Mouse (Mus musculus) CH12.LX (cell line): ENCODE measurements around the gene Sfxn5.

Experiments used
- CHD2 ChIP-seq: IDR thresholded peaks from 2 replicates; pipeline ENCODE4 v1.6.1; 2011; ENCODE audit warnings: low read length, improper control_type of control experiment
- CTCF ChIP-seq, 2 experiments: IDR thresholded peaks in 1 of 2; conservative IDR thresholded peaks in 1 of 2; 2 replicates each; pipeline ENCODE4 v1.5.1; 2011 to 2012; ENCODE audit warnings: low read depth in 2 of 2, low read length in 2 of 2, improper control_type of control experiment in 1 of 2, inconsistent platforms in 1 of 2, mild to moderate bottlenecking in 1 of 2, moderate library complexity in 1 of 2
- EP300 ChIP-seq: IDR thresholded peaks from 2 replicates; pipeline ENCODE4 v1.6.1; 2011; ENCODE audit warnings: low read length, improper control_type of control experiment
- HCFC1 ChIP-seq: IDR thresholded peaks from 2 replicates; pipeline ENCODE4 v1.6.1; 2012; ENCODE audit warnings: low read depth, mild to moderate bottlenecking, inconsistent platforms, low read length, improper control_type of control experiment
- MAFK ChIP-seq: IDR thresholded peaks from 2 replicates; pipeline ENCODE4 v1.6.1; 2011; ENCODE audit warnings: low read length, improper control_type of control experiment; ENCODE audit not compliant: insufficient replicate concordance
- MEF2A ChIP-seq: IDR thresholded peaks from 2 replicates; pipeline ENCODE4 v1.6.1; 2014; ENCODE audit warnings: low read depth, mild to moderate bottlenecking, inconsistent platforms, low read length, improper control_type of control experiment, borderline replicate concordance
- POLR2A ChIP-seq: IDR thresholded peaks from 2 replicates; pipeline ENCODE4 v1.6.1; 2011; ENCODE audit warnings: low read depth, mild to moderate bottlenecking, improper control_type of control experiment, low read length
- TBP ChIP-seq: conservative IDR thresholded peaks from 2 replicates; pipeline ENCODE4 v1.6.1; 2011; ENCODE audit warnings: low read depth, low read length, improper control_type of control experiment
- USF2 ChIP-seq: conservative IDR thresholded peaks from 2 replicates; pipeline ENCODE4 v1.6.1; 2011; ENCODE audit warnings: low read depth, low read length, improper control_type of control experiment
- ZC3H11A ChIP-seq: IDR thresholded peaks from 2 replicates; pipeline ENCODE4 v1.6.1; 2012; ENCODE audit warnings: low read depth, mild to moderate bottlenecking, inconsistent platforms, low read length, improper control_type of control experiment
- ZKSCAN1 ChIP-seq: IDR thresholded peaks from 2 replicates; pipeline ENCODE4 v1.6.1; 2012; ENCODE audit warnings: low read depth, inconsistent platforms, low read length, improper control_type of control experiment, borderline replicate concordance

GRCm38 (mm10) chr6:85325109-85325508 is 8.1 kb downstream of the Sfxn5 start:
- no peak for TF ChIP-seq ZC3H11A
- TF ChIP-seq CHD2: no peak
- TF ChIP-seq CTCF (conservative IDR thresholded peaks at IDR 0.05 in 1 of 2, IDR thresholded peaks at IDR 0.05 in 1 of 2; ENCODE audit: low read depth in 2 of 2, low read length in 2 of 2): no peak
- TF ChIP-seq TBP: no peak
- TF ChIP-seq USF2: no peak
- TF ChIP-seq POLR2A: no peak
- TF ChIP-seq ZKSCAN1: no peak
- TF ChIP-seq MEF2A: no peak
- no peak for TF ChIP-seq EP300
- no peak for TF ChIP-seq MAFK
- TF ChIP-seq HCFC1: no peak
